Mouse (Mus musculus) cerebellum, postnatal 10 days (tissue): Measurements from ENCODE around the gene Nudcd3.
A peak's percentile ranks its signal among the peaks of the same experiment; 100 is the strongest.
"Not testable (repeated sequence)": the region's sequence is repeated elsewhere in the genome, so short reads cannot be mapped to it uniquely, and the experiment has no call there.

Source experiments
- DNase-seq, 2 experiments: peaks; one replicate each; pipeline ENCODE4 v3.0.0; 2021; ENCODE audit warnings: mixed read lengths in 2 of 2

Nudcd3 gene

GRCm38 (mm10) chr11:6120596-6120995 is 79.6 kb downstream of the Nudcd3 start:
- DNase-seq: peak; percentile 96 to 97

GRCm38 (mm10) chr11:6120001-6120400 is 80.2 kb downstream of the Nudcd3 start:
- DNase-seq: no peak

- DNase-seq: no peak
Measured at GRCm38 (mm10) chr11:6119312-6119711, 80.9 kb downstream of the Nudcd3 start.

GRCm38 (mm10) chr11:6117956-6118355 is 82.3 kb downstream of the Nudcd3 start:
- DNase-seq: no peak

- no peak for DNase-seq
Measured at GRCm38 (mm10) chr11:6111734-6112484, 88.3 kb downstream of the Nudcd3 start.

GRCm38 (mm10) chr11:6109990-6110389 is 90.2 kb downstream of the Nudcd3 start:
- DNase-seq: peak; percentile 87 to 88

- DNase-seq: peak in 1 of 2 experiments; percentile 48
Measured at GRCm38 (mm10) chr11:6108296-6108695, 91.9 kb downstream of the Nudcd3 start.

- DNase-seq: no peak
Measured at GRCm38 (mm10) chr11:6107722-6108121, 92.5 kb downstream of the Nudcd3 start.

GRCm38 (mm10) chr11:6104734-6105133 is 95.5 kb downstream of the Nudcd3 start:
- DNase-seq: peak; percentile 79 to 86

GRCm38 (mm10) chr11:6096637-6097036 is 103.6 kb downstream of the Nudcd3 start:
- DNase-seq: not testable (repeated sequence)

GRCm38 (mm10) chr11:6086991-6087390 is 113.2 kb downstream of the Nudcd3 start:
- DNase-seq: peak in 1 of 2 experiments; percentile 46

GRCm38 (mm10) chr11:6078737-6079136 is 121.5 kb downstream of the Nudcd3 start:
- no peak for DNase-seq

- peak; percentile 92 to 94 for DNase-seq
Measured at GRCm38 (mm10) chr11:6075618-6076066, 124.6 kb downstream of the Nudcd3 start.

GRCm38 (mm10) chr11:6068181-6068957 is 131.8 kb downstream of the Nudcd3 start:
- no peak for DNase-seq

GRCm38 (mm10) chr11:6067160-6067559 is 133.1 kb downstream of the Nudcd3 start:
- DNase-seq: no peak

GRCm38 (mm10) chr11:6066176-6066575 is 134.0 kb downstream of the Nudcd3 start, which contains the start of gene Camk2b:
Gene Camk2b, minus strand, starts transcription at chr11:6066362.
- no peak for DNase-seq

GRCm38 (mm10) chr11:6065551-6066121 is 134.6 kb downstream of the Nudcd3 start:
- peak; percentile 86 for DNase-seq

GRCm38 (mm10) chr11:6065046-6065521 is 135.1 kb downstream of the Nudcd3 start:
- DNase-seq: peak in 1 of 2 experiments; percentile 67

- DNase-seq: peak; percentile 66 to 72
Measured at GRCm38 (mm10) chr11:6064215-6065045, 135.8 kb downstream of the Nudcd3 start.

- DNase-seq: peak; percentile 51 to 66
Measured at GRCm38 (mm10) chr11:6063501-6064214, 136.6 kb downstream of the Nudcd3 start.

- peak in 1 of 2 experiments; percentile 36 for DNase-seq
Measured at GRCm38 (mm10) chr11:6063065-6063464, 137.2 kb downstream of the Nudcd3 start.
